11 mouse cellular contexts compared by ENCODE assay signal in genomic region chr10:14017338-14017737, GRCm38 (mm10). TPM values are rescaled to one million over a fixed set of nuclear protein-coding genes. Genes with fewer than 3 reads are reported as not detected.
DNase-seq lines count a peak whose midpoint lies in the region; ATAC-seq and TF ChIP-seq lines count a peak whose summit lies in the region.
"Had no signal": no experiment of that assay in that cellular context is flagged by ENCODE, and none has a peak within 500 bp of the region (broad histone marks: within the 10 kb centered on the region; RNA-seq: fewer than 3 reads in every experiment).

No protein-coding gene starts in this region.

- ATAC-seq in heart, embryonic 12.5 days (ENCODE audit: insufficient number of reproducible peaks, low FRiP score): no peak
- ATAC-seq in stomach, embryonic 15.5 days (ENCODE audit: insufficient read depth, low FRiP score, low read depth): no peak

- H3K27me3 ChIP-seq in heart, embryonic 12.5 days (replicated peaks): no peaks in the 10 kb centered on the region
- no peaks in the 10 kb centered on the region for H3K27me3 ChIP-seq in stomach, embryonic 15.5 days (replicated peaks)
- H3K27me3 ChIP-seq: forebrain, embryonic 15.5 days; limb, embryonic 15.5 days had no signal

- H3K9me3 ChIP-seq in heart, embryonic 12.5 days (replicated peaks): no peaks in the 10 kb centered on the region
- H3K9me3 ChIP-seq in ES-E14 (ENCODE audit: control insufficient read depth, insufficient read depth, low read depth, low read length): no peaks in the 10 kb centered on the region
- no peaks in the 10 kb centered on the region for H3K9me3 ChIP-seq in stomach, embryonic 15.5 days
- H3K9me3 ChIP-seq: forebrain, embryonic 15.5 days; G1E; limb, embryonic 15.5 days had no signal

- DNase-seq in heart, adult 8-10 months (ENCODE audit: low spot score): no peak
- DNase-seq in layer of hippocampus, adult 2 months (ENCODE audit: low spot score in 2 of 2): no peak
- no peak for DNase-seq in layer of hippocampus, adult 8-10 months (ENCODE audit: low spot score in 2 of 2)
- peak; percentile 1 for DNase-seq in ES-E14 (ENCODE audit: low read depth, low spot score)
- DNase-seq in embryo, embryonic 10 days (ENCODE audit: low spot score): no peak
- DNase-seq: thymus, adult 18-20 months had no signal

- TF ChIP-seq CTCF in layer of hippocampus, adult 2 months (conservative IDR thresholded peaks at IDR 0.05): no peak

- peak overlapping the region; percentile 81 for H3K4me2 ChIP-seq in heart, embryonic 12.5 days
- no peak overlapping the region for H3K4me2 ChIP-seq in stomach, embryonic 15.5 days

- in situ Hi-C loops in ES-E14 (cut with MboI; ENCODE audit: low sequenced_read_pairs in 2 of 2, unreplicated experiment in 2 of 2): no loop called here

- no peak overlapping the region; the same call in 1 of the 2 replicates for H3K4me3 ChIP-seq in heart, embryonic 12.5 days
- peak overlapping the region; percentile 46; the same call in 1 of the 2 replicates for H3K4me3 ChIP-seq in layer of hippocampus, adult 2 months
- no peak overlapping the region for H3K4me3 ChIP-seq in ES-E14 (ENCODE audit: insufficient read depth in 1 of 2, low read depth in 1 of 2, low read length in 2 of 2, poor library complexity in 1 of 2, severe bottlenecking in 1 of 2)
- no peak overlapping the region for H3K4me3 ChIP-seq in stomach, embryonic 15.5 days (replicated peaks)

- H3K9ac ChIP-seq in heart, embryonic 12.5 days: no peak overlapping the region
- H3K9ac ChIP-seq in ES-E14 (ENCODE audit: insufficient read depth, low read depth, low read length, poor library complexity, severe bottlenecking): no peak overlapping the region
- no peak overlapping the region for H3K9ac ChIP-seq in stomach, embryonic 15.5 days
- H3K9ac ChIP-seq: limb, embryonic 15.5 days had no signal

- no peaks in the 10 kb centered on the region for H3K36me3 ChIP-seq in heart, embryonic 12.5 days
- no peaks in the 10 kb centered on the region for H3K36me3 ChIP-seq in ES-E14 (ENCODE audit: control insufficient read depth, insufficient read depth, low read length, poor library complexity, severe bottlenecking)
- no peaks in the 10 kb centered on the region for H3K36me3 ChIP-seq in stomach, embryonic 15.5 days
- H3K36me3 ChIP-seq: forebrain, embryonic 15.5 days; G1E; limb, embryonic 15.5 days had no signal

- 60% methylated on average over 2 of the region's 2 CpGs for WGBS in heart, embryonic 12.5 days
- 78% methylated on average over 2 of the region's 2 CpGs for WGBS in stomach, embryonic 15.5 days

- peaks cover 35% of the 10 kb centered on the region for H3K4me1 ChIP-seq in heart, embryonic 12.5 days (replicated peaks)
- peaks cover 8 to 10% of the 10 kb centered on the region in 2 experiments for H3K4me1 ChIP-seq in ES-E14 (ENCODE audit: control insufficient read depth in 2 of 2, insufficient read depth in 2 of 2, low read length in 2 of 2, poor library complexity in 1 of 2)
- peaks cover 3% of the 10 kb centered on the region; the same call in 1 of the 2 replicates for H3K4me1 ChIP-seq in stomach, embryonic 15.5 days

- peak overlapping the region; percentile 96 for H3K27ac ChIP-seq in heart, embryonic 12.5 days (ENCODE audit: poor library complexity, severe bottlenecking)
- H3K27ac ChIP-seq in layer of hippocampus, adult 2 months: peak overlapping the region; percentile 86
- H3K27ac ChIP-seq in ES-E14 (ENCODE audit: insufficient read depth, low read depth, low read length, poor library complexity, severe bottlenecking): no peak overlapping the region
- peak overlapping the region; percentile 40; the same call in 1 of the 2 replicates for H3K27ac ChIP-seq in stomach, embryonic 15.5 days
- H3K27ac ChIP-seq: limb, embryonic 15.5 days had no signal

TF ChIP-seq in ES-E14, 5 proteins besides CTCF, POLR2A, EP300 and RAD21:
- TF ChIP-seq HCFC1 (IDR thresholded peaks at IDR 0.05; ENCODE audit: borderline replicate concordance, insufficient read depth, low read length) (no peak), CHD2 (IDR thresholded peaks at IDR 0.05; ENCODE audit: low read depth, low read length) (no peak), MAFK (IDR thresholded peaks at IDR 0.05; ENCODE audit: insufficient read depth, low read depth, low read length) (no peak), ZC3H11A (IDR thresholded peaks at IDR 0.05; ENCODE audit: borderline replicate concordance, low read depth, low read length) (no peak), ZNF384 (IDR thresholded peaks at IDR 0.05; ENCODE audit: low read depth, low read length) (no peak)

RNA-seq across cellular contexts. Expression of gene Hivep2, which starts 51.5 kb away (rescaled TPM):
- polyA plus RNA-seq in heart, embryonic 12.5 days (2016; fragmentation: Nextera tagmentation; extraction: Ambion mirVana): 5.3 and 5.8 TPM in 2 replicates
- 10 to 100 TPM; 20.4 to 25.8 (median 22.1) TPM for total RNA-seq in heart, adult 8-10 months (2022)
- 100 to 1,000 TPM; 203 to 210 TPM for total RNA-seq in layer of hippocampus, adult 2 months (2021)
- total RNA-seq in layer of hippocampus, adult 8-10 months (2022): 100 to 1,000 TPM; 168 to 209 (median 184) TPM
- 1.2 and 2.3 TPM in 2 replicates for total RNA-seq in ES-E14 (2012; rRNA removed)
- polyA plus RNA-seq in stomach, embryonic 15.5 days (2015; fragmentation: Nextera tagmentation; extraction: Ambion mirVana): 5.9 and 6.0 TPM in 2 replicates
- polyA plus RNA-seq: G1E had no signal

Comparison
In these comparisons a context has a peak if more than half of its experiments do, and no peak if none do; other contexts are left out.
1. RNA of gene Hivep2, which starts 51.5 kb away (total RNA-seq): 203 to 210 TPM in layer of hippocampus, adult 2 months and 168 to 209 TPM in layer of hippocampus, adult 8-10 months; 20.4 to 25.8 TPM in heart, adult 8-10 months and 1.2 to 2.3 TPM in ES-E14; every median in the first group is over 4 times any median in the second.